Mouse (Mus musculus): Measurements from ENCODE around the gene Etv6.

Etv6 gene

DNA sequence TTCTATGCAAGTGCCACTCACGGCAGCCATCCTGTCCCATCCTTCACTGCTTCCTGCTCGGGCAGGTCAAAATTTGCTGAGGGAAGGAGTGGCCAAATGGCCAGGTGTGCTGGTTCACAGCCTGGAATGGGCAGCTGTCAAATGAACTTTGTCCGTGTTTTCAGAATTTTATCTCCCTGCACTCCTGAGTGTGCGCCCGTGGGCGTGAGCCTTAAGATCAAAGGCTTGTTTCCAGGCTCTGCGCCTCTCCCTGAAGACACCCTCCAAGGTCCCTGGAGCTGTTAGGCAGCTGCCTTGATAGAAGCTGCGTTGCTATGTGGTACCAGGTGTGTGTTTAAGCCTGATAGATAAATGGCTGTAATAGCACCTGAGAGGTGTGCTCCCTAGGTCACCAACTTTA is 76.1 kb downstream of the Etv6 start:
- no peak for DNase-seq (ENCODE audit: low spot score)

DNA sequence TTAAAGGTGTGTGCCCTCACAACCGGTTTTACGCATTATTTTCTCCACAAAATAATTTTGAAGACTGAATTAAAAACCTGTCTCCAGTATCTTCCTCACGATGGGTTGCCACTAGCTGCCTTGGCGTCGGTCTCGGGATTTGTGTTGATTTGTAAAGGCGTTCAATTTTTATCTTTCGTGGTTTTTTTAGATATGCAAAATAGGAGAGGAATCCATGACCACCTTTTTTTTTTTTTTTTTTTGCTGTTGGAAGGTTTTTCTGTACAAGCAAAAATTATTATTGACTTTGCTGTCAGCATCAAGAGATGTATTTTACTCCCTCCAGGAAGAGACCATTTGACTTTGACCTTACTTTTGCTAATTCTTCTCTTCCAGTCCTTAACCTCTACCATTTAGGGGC is 77.3 kb downstream of the Etv6 start:
- DNase-seq (ENCODE audit: low spot score) = no peak

DNA sequence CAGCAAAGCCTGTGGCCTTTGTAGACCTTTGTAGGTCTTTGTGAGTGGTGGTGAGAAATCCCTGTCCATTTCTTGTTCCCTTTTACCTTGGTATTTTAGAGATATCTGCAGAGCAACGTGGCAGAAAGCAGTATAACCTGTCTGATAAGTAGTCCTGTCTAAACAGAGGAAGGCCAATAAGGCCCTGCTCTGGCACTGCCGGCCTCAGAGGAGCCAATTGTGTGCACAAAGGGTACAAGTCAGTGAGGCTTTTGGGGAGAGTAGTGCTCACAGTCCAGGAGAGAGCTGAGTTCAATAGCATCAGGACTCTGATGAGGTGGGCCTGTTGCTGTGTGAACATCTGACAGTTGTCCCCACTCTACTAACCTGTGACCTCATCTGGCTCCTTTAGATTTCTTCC is 77.7 kb downstream of the Etv6 start:
- DNase-seq (ENCODE audit: low spot score) = no peak

DNA sequence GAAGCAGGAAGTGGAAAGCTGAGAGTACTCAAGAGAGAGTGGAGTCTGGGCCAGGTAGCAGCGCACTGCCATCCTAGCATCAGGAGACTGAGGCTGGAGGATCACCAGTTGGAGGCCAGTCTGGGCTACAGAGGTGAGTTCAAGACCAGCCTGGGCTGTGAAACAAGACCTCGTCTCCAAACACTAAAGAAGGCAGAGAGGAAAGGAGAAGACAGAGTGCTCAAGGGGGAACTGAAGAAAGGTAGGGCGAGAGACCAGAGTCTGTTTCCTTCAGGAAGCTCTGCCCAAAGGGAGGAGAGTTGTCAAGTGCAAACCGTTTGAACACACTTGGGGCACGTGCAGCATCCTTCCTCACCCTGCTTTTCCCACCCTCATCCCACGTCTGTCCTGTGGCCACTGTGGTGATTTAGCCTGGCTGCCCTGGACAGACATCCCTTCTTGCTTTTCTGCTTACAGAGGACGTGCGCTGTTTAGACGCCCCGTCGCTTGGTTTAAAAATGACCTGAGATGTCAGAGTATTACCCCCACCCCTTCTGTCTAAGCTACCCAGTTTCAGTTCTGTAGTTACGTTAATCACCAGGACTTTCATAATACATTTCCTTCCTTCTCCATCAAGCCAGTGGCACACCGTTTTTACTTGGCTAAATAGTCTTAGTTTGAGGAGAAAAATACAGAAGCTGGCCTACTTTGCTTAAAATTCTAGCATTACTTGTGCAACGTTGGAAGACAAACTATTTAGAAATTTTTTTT is 79.9 kb downstream of the Etv6 start:
- DNase-seq (ENCODE audit: low spot score) = no peak

DNA sequence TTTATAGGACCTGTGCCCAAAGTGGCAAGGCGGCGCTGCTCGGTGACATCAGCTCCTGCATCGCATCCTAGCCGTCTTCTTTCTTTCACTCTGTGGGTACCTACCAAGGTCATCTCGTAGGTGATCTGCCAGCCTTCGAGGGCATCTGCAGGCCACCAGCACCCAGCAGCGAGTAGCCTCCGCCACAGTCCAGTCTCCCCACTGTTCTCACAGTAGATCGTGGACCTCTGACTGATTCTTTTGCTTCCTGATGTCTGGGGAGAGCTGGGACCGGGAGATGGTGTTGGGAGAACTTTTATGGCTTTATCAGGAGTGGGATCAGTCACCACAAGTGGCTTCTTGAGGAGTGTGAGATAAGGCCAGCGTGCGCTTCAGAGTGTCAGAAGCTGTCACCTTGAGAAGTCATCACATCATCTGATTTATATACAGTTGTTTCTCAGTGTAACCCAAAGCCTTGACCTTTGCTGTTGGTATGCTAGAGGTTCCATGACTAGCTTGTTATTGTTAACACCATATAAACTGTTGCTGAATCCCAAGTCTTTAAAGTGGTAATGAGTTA is 82.0 kb downstream of the Etv6 start:
- DNase-seq (ENCODE audit: low spot score) = no peak

DNA sequence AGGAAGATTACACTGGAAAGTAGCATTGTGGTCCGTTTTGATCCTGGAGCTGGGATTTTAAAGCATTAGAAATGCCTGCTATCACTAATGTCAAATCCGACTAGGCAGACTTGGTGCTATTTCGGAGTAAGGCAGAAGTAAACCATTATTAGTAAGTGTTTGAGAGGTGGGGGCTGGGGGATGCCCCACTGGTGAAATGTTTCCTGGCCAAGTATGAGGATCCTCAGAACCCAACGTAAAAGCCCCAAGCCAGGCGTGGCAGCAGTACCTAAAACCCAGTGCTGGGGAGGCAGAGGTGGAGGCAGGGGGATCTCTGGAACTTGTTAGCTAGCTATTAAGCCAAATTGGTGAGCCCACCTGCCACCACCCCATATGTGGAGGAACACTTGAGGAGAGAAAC is 83.0 kb downstream of the Etv6 start:
- DNase-seq (ENCODE audit: low spot score) = no peak

DNA sequence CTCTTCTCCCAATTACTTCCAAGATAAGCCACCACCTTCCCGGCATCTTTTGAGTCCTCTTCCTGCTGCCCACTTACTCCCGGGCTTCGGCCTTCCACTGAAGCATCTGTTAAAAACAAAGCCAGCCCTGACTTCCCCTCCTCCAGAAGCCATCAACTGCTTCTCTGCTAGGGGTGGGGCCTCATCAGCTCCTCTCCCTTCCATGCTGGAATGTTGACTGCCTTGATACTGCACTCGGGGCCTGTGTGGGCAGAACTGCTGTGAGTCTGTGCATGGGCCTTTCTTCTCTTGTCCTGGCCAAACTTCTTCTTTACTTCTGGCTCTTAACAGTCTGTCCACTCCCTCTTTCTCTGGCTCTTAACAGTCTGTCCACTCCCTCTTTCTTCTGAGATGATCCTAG is 83.6 kb downstream of the Etv6 start:
- no peak for DNase-seq (ENCODE audit: low spot score)

DNA sequence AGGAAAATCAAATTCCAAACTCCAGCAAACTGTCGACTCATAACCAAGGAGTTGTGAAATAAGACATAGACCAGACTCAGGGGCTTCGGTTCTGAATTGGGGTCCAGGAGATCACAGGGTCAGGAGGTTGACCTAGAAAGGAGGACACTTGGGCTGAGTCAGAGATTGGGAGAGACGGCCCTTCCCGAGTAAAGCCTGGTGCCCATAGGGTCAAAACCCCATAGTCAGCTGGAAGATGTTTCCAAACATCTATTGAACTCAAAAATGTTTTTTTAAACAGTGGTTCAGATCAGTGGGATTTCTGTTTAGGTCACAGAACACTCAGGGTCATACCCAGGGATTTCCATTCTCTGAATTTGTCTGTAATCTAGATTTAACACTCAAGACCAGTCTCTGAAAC is 84.7 kb downstream of the Etv6 start:
- no peak for DNase-seq (ENCODE audit: low spot score)

DNA sequence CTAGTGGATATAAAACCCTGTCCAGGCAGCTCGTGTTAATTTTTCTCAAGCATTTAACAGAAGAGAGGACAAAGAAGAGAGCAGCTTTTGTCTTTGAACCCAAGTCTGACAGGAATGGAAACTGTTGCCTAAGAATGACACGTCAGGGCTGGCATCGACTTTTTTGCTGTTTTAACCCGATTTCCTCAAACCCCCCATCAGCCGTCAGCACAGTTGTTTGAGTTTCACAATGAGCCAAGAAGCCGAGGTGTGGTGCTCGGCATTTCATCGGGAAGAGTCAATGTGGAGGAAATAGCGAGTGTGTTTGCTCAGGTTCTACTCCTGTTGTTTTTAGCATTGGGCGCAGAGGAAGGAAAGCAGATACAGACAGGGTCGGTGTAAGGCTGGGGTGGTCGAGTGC is 85.2 kb downstream of the Etv6 start:
- no peak for DNase-seq (ENCODE audit: low spot score)

DNA sequence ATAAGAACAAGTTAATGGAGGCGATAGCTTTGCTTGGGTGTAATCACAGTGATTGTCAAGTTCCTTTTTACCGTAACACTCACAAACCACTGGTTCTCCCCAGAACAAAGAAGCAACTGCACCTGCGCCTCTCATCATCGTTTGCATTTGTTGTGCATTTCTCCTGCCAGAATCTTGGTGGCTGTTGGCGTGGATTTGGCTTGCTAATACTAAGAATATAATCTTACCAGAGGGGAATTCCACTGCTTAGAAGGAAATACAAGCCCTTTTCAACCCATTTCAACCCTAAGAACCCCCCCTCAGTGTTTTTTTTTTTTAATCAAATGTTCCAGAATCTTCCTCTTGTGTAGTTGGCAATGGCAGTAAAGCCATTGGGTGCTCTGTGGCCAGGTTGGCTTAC is 87.4 kb downstream of the Etv6 start:
- DNase-seq (ENCODE audit: low spot score) = no peak

DNA sequence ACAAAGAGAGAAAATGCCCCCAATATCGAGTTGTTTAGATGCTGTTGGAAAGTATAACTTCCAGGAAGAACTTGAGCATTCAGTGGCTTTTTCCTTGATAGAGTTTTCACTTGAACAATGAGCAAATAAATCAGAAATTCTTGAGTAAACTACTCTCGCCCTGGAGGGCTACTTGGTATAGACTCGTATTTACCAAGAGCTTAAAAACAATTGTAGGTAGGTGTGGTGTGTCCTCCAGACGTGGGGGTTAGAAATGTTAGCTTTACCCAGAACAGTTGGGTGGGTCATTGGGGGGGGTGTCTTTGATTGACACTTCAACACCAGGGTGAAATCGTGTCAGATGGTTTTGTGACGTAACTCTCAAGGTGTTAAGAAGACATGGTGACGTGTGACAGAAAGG is 88.0 kb downstream of the Etv6 start:
- no peak for DNase-seq (ENCODE audit: low spot score)

DNA sequence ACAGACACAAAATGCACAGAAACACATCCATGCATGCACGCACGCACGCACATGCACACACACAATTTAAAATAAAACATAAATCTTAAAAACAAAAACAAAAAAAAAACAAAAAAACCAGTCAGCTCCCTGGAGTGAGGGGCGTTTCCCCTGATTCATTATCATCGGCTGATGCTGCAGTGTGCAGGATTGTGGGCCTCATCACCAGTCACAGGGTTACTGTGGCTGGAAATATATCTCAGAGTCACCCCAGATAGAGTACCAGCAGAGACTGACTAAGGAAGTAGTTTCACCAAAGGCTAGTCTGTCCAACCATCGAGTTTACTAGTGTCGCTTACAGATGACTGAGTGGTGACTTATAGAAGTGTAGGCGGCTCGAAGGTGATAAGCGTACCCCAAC is 88.8 kb downstream of the Etv6 start:
- DNase-seq (ENCODE audit: low spot score) = no peak

DNA sequence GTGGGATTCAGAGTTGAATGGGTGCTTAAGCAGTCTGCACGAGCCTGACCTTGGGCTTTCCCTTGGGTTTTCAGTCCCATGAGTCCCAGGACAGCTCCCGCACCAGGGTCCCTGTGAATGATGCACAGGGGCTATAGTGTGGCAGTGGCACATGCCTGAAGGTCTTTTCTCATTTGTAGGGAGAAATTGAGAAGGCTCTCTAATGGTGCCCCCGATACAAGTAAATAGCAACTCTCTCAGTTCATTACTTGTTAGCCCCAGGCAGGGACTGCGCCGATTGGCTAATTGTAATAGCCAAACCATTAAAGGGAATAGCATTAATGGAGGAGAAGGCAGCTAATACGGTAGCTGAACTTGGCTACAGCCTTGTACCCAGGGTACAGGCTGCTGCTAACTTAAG is 92.5 kb downstream of the Etv6 start:
- no peak for DNase-seq (ENCODE audit: low spot score)

DNA sequence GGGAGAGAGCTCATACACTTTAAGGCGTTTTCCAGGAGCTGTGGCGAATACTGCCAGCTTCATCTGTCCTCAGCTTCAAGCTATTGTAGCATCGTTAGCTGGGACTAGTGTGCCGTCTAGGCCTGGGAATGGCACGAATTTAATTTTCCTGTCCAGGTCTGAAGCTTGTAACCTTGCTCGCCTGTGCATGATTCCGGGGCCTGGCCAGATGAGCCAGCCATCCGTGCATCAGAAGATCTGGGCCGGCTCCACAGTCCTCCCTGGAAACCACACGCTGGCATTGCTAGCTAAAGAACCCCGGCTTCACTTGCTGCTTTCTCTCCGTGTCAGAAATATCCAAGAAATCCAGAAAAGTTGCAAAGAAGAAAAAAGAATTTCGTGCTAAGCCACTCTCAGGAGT is 93.1 kb downstream of the Etv6 start:
- DNase-seq (ENCODE audit: low spot score) = no peak

DNA sequence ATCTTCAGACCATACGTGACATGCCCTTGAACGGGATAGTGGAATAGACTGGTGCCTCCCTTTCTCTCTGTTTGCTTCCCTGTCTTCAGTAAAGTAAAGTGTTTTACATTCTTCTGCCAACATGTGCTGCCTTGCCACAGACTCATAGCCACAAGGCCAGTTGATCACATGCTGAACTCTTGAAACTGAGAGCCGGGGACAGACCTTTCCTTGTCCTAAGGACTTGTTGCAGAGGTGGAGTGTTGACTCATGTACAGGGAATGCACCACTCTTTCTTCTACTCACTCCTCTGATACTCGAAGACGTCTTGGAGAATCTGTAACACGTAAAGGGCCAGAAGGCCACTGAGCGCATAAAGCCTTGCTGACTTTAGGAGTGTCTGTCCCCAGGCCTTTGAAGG is 94.3 kb downstream of the Etv6 start:
- no peak for DNase-seq (ENCODE audit: low spot score)

DNA sequence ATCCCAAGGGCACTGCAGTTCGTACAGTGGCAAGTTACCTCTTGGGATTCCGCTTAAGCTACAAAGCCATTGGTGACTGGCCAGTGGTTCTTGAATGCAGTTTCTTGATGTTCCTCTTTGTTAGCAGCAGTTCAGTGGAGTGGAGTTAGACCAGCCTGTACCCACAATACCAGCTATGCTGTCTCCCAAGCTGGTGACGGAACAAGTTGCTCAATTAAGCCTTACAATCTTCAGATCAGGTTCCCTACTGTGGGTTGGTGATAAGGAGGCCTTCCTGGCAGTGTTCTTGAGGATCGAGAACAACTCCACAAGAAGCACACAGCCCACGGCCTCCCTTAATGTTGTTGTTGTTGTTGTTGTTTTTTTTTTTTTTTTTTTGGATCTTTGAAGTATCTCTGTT is 95.3 kb downstream of the Etv6 start:
- no peak for DNase-seq (ENCODE audit: low spot score)

DNA sequence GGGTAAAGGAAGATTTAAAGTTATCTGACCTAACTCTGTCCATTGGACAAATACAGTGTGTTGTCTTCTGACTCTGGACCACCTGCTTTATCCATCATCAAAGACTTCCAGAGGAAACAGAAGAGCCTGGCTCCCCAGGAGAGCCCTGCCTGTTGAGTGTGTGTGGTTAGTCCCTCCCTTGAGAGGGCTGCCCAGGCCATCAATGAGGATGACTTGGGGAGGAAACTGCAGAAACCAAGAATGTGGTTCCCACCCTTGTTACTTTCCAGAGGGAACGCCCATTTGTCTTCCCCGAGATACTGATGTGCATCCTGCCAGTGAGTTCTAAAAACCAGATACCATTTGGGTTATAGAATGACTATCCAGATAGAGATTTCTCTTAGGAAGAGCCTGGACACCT is 96.1 kb downstream of the Etv6 start:
- no peak for DNase-seq (ENCODE audit: low spot score)

DNA sequence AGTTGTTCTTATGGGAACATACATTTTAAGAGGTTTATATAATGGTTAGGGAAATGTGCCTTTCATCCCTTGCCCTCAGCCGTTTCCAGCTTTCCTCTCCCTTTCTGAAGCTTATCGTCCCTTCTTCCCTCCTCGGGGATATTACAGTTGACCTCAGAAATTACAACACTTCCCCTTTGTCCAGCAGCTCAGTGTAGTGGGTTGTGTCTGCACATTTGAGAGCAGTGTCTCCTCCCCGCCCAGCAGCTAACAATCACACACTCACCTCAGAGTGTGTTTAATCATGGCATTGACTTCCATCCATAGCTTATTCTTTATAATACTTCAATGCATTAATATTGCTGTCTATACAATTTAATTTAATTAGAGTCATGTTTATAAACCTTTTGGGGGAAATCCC is 98.3 kb downstream of the Etv6 start:
- no peak for DNase-seq (ENCODE audit: low spot score)

DNA sequence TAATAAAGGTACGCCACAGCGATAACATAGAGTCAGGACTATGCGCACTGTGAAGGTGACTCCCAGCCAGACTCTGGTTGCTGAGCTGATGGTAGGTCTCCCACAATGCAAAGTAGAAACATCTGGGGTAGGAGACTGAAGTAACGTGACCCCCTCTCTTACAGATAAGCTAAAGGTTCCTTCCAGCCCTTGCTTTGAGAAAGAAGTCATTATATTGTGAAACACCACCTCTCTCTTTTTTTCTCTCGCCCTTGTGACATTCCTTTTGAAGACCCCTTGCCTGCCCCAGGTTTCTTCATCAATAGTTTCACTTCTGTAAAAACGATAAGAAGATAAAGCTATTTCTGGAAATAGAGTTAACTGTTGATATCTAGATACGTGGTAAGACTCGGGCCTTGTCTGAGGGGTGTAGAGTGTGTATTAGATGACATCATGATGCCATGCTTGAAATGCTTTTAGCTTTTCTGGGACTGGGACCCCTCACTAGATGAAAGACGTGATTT is 99.4 kb downstream of the Etv6 start:
- DNase-seq (ENCODE audit: low spot score) = no peak

DNA sequence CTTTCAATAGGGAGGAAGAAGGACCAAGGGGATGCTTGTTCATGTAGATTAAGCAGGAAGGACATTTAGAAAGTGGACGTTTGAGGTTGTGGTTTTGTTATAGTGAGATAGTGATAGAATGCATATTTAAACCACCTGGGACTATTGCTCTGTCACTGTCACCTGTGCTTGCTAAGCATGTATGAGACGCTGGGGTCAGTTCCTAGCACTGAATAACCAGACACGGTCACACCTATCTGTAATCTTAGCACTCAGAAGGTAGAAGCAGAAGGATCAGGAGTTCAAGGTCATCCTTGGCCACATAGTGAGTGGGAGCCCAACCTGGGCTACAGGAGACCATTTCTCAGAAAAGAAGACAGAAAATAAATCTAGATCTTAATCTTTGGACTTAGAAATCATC is 100.8 kb downstream of the Etv6 start:
- no peak for DNase-seq (ENCODE audit: low spot score)

DNA sequence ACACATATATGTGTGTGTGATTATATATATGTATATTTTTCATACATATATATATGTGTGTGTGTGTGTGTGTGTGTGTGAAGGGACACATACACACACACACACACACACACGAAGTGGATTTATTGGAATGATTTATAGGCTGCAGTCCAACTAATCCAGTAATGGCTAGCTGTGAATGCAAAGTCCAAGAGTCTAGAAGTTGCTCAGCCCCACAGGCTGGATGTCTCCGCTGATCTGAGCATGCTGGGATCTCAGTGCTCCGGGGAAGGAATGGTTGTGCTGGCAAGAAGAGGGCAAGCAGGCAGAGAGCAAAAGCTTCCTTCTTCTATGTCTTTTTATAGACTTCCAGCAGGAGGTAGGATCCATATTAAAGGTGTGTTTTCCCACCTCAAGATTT is 103.9 kb downstream of the Etv6 start:
- DNase-seq (ENCODE audit: low spot score) = no peak

DNA sequence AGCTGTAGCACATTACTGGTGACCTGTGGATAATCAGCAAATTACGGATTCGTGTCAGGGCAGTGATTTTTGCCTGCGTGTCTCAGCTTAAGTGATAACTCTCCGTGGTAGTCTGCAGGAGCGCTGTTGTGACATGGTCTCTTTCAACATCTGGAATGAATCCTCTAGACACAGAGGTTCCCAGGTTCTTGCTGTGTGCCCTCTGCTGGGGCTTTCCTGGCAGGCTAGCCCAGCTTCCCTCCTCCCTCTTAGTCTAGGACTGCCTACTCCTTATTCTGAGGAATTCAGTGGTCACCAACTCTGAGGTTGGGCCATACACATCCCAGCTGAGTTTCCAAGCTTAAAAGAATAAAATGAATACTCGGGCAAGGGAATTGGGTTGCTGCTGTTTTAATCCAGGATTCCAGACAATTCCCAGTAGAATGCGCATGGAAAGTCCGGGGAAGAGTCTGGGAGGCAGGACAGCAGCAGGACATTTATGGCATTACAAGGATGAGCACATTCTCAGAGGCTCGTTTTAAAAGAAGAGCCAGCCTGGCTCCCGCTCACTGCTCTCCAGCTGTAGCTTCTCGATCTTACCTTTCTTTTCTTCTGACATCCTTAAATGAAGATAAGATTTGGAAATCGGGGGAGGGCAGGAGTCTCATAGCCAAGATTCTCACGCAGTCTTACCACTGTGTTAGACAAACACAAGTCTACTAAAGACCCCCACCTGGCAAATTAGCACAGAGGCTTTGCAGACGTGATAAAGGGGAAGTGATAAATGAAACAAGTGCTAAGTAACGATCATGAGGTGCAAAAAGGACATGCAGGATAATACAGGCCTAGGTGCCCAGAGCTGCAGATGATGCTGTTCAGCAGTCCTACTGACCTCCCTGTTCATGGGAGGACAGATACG is 105.5 kb downstream of the Etv6 start:
- DNase-seq (ENCODE audit: low spot score) = no peak

DNA sequence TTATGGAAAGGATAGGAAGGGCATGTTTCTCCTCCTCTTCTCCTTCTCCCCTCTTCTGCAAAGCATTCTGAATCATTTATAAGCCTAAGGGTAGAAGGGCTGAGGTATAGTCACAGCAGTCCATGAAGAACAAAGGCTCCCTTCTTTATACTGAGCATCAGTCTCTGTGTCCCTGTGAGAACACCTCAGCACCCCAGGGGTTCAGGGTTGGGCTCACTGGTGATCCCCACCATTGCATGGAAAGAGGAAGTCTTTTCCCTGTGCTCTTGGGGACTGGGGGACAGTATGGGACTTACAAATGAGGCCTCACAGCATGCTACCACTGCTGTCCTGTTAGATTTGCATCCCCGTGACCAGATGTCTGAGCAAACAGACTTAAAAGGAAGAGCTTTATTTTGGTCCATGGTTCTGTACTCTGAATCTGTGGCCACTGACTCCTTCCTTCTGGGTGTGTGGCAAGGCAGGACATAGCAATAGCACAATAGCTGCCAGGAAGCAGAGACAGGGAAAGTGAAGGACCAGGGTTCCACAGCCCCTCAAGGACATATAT is 106.2 kb downstream of the Etv6 start:
- DNase-seq (ENCODE audit: low spot score) = no peak
